Mouse (Mus musculus) activated CD4-positive, CD25-positive, alpha-beta regulatory T cell, adult 9 weeks (primary cell): ENCODE measurements around the gene Ogdh. TPM values are rescaled to one million over a fixed set of nuclear protein-coding genes. Genes with fewer than 3 reads are reported as not detected.

Source experiments
- polyA plus RNA-seq: library from polyadenylated mRNA; unstranded; fragments of 100-300 nt; shearing (Covaris generic); gene quantifications from one replicate; pipeline ENCODE4 v1.2.1, GENCODE M21; 2017

Ogdh gene
- 205 TPM for polyA plus RNA-seq

GRCm38 (mm10) chr11:6291401-6292115 is at the start of gene Ogdh:
Gene Ogdh (plus strand): TSS chr11:6291633.

DNA sequence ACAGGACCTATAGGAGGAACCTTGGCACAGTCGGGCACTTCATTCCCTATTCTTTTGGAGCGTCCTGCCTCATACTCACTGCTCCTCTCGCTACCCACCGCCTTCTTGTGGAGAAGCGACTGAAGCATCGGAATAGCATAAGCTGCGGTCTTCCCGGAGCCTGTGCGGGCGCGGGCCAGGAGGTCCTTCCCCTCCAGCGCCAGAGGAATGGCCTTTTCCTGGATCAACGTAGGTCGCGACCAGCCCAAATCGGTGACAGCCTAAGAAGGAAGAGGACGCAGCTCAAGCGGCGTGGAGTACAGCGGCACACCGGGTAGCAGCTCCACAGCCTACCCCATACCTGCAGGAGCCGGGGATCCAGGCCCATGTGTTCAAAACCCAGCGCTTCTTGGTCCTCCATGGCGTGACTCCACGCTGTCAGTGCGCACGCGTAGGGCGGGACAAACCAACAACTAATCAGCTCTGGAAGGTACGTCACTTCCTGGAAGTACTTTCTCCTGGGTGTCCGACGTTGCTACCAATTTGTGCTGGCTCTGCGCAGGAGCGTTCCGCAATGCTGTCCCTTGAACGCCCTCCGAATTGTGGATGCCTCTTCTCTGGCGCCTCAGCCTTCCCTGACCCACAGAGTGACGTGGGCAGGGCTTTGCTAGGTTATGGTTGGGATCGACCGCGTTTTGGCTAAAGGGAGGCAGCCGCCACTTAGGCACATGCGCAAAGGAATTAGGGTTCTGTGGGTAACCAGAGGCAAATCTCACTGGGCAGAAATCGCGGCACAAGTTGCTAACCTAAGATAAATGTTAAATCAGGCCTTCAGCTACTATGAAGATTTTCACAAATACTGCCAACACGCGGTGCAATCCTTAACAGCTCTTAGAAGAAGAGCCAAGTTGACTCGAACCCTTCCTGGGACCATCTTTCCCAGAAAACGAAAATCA is 23.8 kb upstream of the Ogdh start, which contains the start of gene Ddx56:
Gene Ddx56, minus strand, starts transcription at position 453 of the 935 bp plus-strand sequence.

GRCm38 (mm10) chr11:6274387-6275093 is 16.9 kb upstream of the Ogdh start, which contains the start of gene Tmed4:
Gene Tmed4 (minus strand): TSS chr11:6274870.

DNA sequence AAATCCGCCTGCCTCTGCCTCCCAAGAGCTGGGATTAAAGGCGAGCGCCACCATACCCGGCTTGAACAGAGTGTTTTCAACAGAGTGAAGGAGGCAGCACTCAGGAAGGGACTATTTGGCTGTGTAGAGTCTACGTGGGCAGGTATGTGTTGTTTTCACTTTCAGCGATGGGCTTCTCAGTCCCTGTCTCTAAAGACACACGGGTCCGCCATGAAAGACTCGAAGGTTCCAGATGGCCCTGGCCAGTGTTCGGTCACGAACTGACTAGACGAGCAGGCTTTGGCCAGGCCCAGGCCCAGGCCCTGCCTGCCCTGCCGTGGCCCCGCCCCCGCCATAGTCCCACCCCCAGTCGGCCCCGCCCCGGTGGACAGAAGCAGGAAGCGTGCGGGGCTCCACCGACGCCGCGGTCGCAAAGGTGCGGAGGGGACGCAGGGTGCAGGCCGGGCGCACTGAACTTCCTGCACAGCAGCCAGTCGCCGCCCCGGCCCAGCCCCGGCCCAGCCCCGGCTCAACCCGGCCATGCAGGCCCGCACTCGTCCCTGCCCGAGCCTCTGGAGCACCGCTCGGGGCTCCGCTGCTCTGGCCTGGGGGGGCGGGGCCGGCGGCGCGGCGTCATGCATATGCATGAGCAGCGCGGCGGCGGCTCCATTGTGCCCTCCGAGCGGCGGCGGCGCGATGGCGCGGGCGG is 97.4 kb downstream of the Ogdh start, which contains the start of gene Zmiz2:
Gene Zmiz2, plus strand, starts transcription at position 349 of the 688 bp plus-strand sequence.

Other genes with a start within 250 kb of the Ogdh start
- 20.6 TPM for gene Camk2b, start 225.3 kb upstream of the Ogdh start, polyA plus RNA-seq
- gene A730071L15Rik, start 91.6 kb upstream of the Ogdh start, polyA plus RNA-seq = not detected
- gene Nudcd3, start 91.2 kb upstream of the Ogdh start, polyA plus RNA-seq = 51.3 TPM
- not detected for gene Npc1l1, start 61.5 kb upstream of the Ogdh start, polyA plus RNA-seq
- gene Ddx56, start 23.9 kb upstream of the Ogdh start, polyA plus RNA-seq = 75.1 TPM
- gene Tmed4, start 16.8 kb upstream of the Ogdh start, polyA plus RNA-seq = 64.2 TPM
- gene Zmiz2, start 97.4 kb downstream of the Ogdh start, polyA plus RNA-seq = 25.8 TPM
- gene Ppia, start 123.8 kb downstream of the Ogdh start, polyA plus RNA-seq = 4,542 TPM
- 152 TPM for gene H2afv, start 152.8 kb downstream of the Ogdh start, polyA plus RNA-seq
- gene Purb, start 184.3 kb downstream of the Ogdh start, polyA plus RNA-seq = 7.0 TPM
- 219 TPM for gene Myo1g, start 229.3 kb downstream of the Ogdh start, polyA plus RNA-seq